In the genomic region with DNA sequence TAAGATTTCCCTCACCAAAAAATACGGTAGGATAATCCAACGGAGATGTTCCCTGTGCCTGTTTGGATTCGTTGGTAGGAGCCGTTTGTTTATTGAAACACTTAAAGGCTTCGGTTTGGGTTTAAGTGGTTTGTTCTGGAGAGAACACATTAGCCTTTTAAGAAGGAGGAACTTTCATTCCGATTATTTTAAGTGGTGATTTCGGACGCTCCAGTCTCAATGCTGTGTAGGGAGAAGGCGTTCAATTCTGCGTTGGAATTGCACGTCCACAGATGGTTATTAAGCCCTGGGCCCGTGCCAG, we compare ENCODE assay signal across 7 mouse cellular contexts. TPM values are rescaled to one million over a fixed set of nuclear protein-coding genes. Genes with fewer than 3 reads are reported as not detected.
DNase-seq lines count a peak whose midpoint lies in the region; ATAC-seq and TF ChIP-seq lines count a peak whose summit lies in the region.

No protein-coding gene starts in this region.

- no peaks in the 10 kb centered on the region for H3K4me1 ChIP-seq in lung, embryonic 14.5 days (ENCODE audit: insufficient read depth)
- peaks cover 9% of the 10 kb centered on the region for H3K4me1 ChIP-seq in forebrain, embryonic 14.5 days (ENCODE audit: control insufficient read depth, insufficient read depth, low read length)
- peaks cover 69% of the 10 kb centered on the region for H3K4me1 ChIP-seq in liver, embryonic 13.5 days (replicated peaks)
- peaks cover 22% of the 10 kb centered on the region for H3K4me1 ChIP-seq in stomach, embryonic 15.5 days

- WGBS in lung, embryonic 14.5 days: 6% methylated on average over 12 of the region's 12 CpGs
- 9% methylated on average over 12 of the region's 12 CpGs for WGBS in forebrain, embryonic 14.5 days
- WGBS in liver, embryonic 13.5 days (ENCODE audit: insufficient replicate concordance): 13% methylated on average over 12 of the region's 12 CpGs
- WGBS in stomach, embryonic 15.5 days: 6% methylated on average over 12 of the region's 12 CpGs

- ATAC-seq in lung, embryonic 14.5 days (ENCODE audit: insufficient read depth): no peak
- ATAC-seq in forebrain, embryonic 14.5 days: no peak; the same call in 1 of the 2 replicates
- ATAC-seq in liver, embryonic 13.5 days (ENCODE audit: low read depth): no peak
- ATAC-seq in stomach, embryonic 15.5 days (ENCODE audit: insufficient read depth, low FRiP score, low read depth): no peak

- no peaks in the 10 kb centered on the region for H3K9me3 ChIP-seq in lung, embryonic 14.5 days (ENCODE audit: low read depth, low read length)
- H3K9me3 ChIP-seq in forebrain, embryonic 14.5 days (replicated peaks; ENCODE audit: control insufficient read depth, low read length): no peaks in the 10 kb centered on the region
- no peaks in the 10 kb centered on the region for H3K9me3 ChIP-seq in liver, embryonic 13.5 days (replicated peaks)
- no peaks in the 10 kb centered on the region for H3K9me3 ChIP-seq in stomach, embryonic 15.5 days

- H3K9ac ChIP-seq in lung, embryonic 14.5 days: peak overlapping the region; percentile 60
- H3K9ac ChIP-seq in forebrain, embryonic 14.5 days (ENCODE audit: low read length): peak overlapping the region; percentile 60; the same call in 1 of the 2 replicates
- H3K9ac ChIP-seq in liver, embryonic 13.5 days: peak overlapping the region; percentile 97
- H3K9ac ChIP-seq in stomach, embryonic 15.5 days: 0 out of 2 replicates have a peak overlapping the region, but pooled peaks have one; percentile 22

- H3K36me3 ChIP-seq in lung, embryonic 14.5 days (ENCODE audit: insufficient read depth): no peaks in the 10 kb centered on the region
- H3K36me3 ChIP-seq in forebrain, embryonic 14.5 days (ENCODE audit: control insufficient read depth, insufficient read depth, low read length): no peaks in the 10 kb centered on the region
- H3K36me3 ChIP-seq in liver, embryonic 13.5 days: peaks cover 10% of the 10 kb centered on the region
- H3K36me3 ChIP-seq in stomach, embryonic 15.5 days: no peaks in the 10 kb centered on the region

- no peak overlapping the region for H3K27ac ChIP-seq in lung, embryonic 14.5 days (ENCODE audit: low read depth)
- H3K27ac ChIP-seq in forebrain, embryonic 14.5 days (ENCODE audit: low read depth, low read length): no peak overlapping the region
- H3K27ac ChIP-seq in liver, embryonic 13.5 days: peak overlapping the region; percentile 100
- H3K27ac ChIP-seq in stomach, embryonic 15.5 days: no peak overlapping the region

- no peak for TF ChIP-seq CTCF in lung, embryonic 14.5 days (IDR thresholded peaks at IDR 0.05; ENCODE audit: low read depth)

- H3K27me3 ChIP-seq in lung, embryonic 14.5 days (ENCODE audit: insufficient read depth, low read length): peaks cover 42% of the 10 kb centered on the region
- H3K27me3 ChIP-seq in forebrain, embryonic 14.5 days (replicated peaks; ENCODE audit: control insufficient read depth, insufficient read depth, low read length): peaks cover 26% of the 10 kb centered on the region
- H3K27me3 ChIP-seq in liver, embryonic 13.5 days: peaks cover 39% of the 10 kb centered on the region
- peaks cover 36% of the 10 kb centered on the region for H3K27me3 ChIP-seq in stomach, embryonic 15.5 days (replicated peaks)

- peak overlapping the region; percentile 96 for H3K4me2 ChIP-seq in lung, embryonic 14.5 days
- H3K4me2 ChIP-seq in forebrain, embryonic 14.5 days (ENCODE audit: low read length): peak overlapping the region; percentile 95
- H3K4me2 ChIP-seq in liver, embryonic 13.5 days: peak overlapping the region; percentile 84
- peak overlapping the region; percentile 100 for H3K4me2 ChIP-seq in stomach, embryonic 15.5 days

- H3K4me3 ChIP-seq in lung, embryonic 14.5 days (ENCODE audit: low read depth, low read length): peak overlapping the region; percentile 63
- peak overlapping the region; percentile 45 for H3K4me3 ChIP-seq in forebrain, embryonic 14.5 days (ENCODE audit: low read depth, low read length)
- peak overlapping the region; percentile 94 for H3K4me3 ChIP-seq in liver, embryonic 13.5 days (replicated peaks)
- peak overlapping the region; percentile 57 for H3K4me3 ChIP-seq in stomach, embryonic 15.5 days (replicated peaks)

- no peak for DNase-seq in lung, embryonic 14.5 days
- no peak for DNase-seq in lung, postnatal 14 days
- no peak for DNase-seq in forebrain, embryonic 14.5 days (ENCODE audit: low spot score)
- no peak for DNase-seq in liver, embryonic 13.5 days
- no peak for DNase-seq in right cerebral cortex, postnatal 36 days (ENCODE audit: low spot score in 2 of 2)
- DNase-seq in cerebellum, adult 11-12 months: no peak

RNA-seq across cellular contexts. Expression of a gene that starts 0.2 kb away (rescaled TPM):
- 2.0 and 5.0 TPM in 2 replicates for polyA plus RNA-seq in lung, embryonic 14.5 days (2014; fragmentation: Nextera tagmentation; extraction: Ambion mirVana)
- polyA plus RNA-seq in forebrain, embryonic 14.5 days (2014; fragmentation: Nextera tagmentation; extraction: Ambion mirVana): 0.80 and 0.93 TPM in 2 replicates
- 42.0 and 53.4 TPM in 2 replicates for polyA plus RNA-seq in liver, embryonic 13.5 days (2015; fragmentation: Nextera tagmentation; extraction: Ambion mirVana)
- 4.7 and 6.4 TPM in 2 replicates for polyA plus RNA-seq in stomach, embryonic 15.5 days (2015; fragmentation: Nextera tagmentation; extraction: Ambion mirVana)

Comparison
In these comparisons a context has a peak if more than half of its experiments do, and no peak if none do; other contexts are left out.
1. H3K9ac ChIP-seq: peak in every context shown above with its lines; median percentile 97 in liver, embryonic 13.5 days; 60 in lung, embryonic 14.5 days; 60 in forebrain, embryonic 14.5 days; 22 in stomach, embryonic 15.5 days.